Mouse (Mus musculus) urinary bladder, postnatal 36 days (tissue): ENCODE data around the gene Acot13.
"Not testable (repeated sequence)": the region's sequence is repeated elsewhere in the genome, so short reads cannot be mapped to it uniquely, and the experiment has no call there.

Source experiments
- DNase-seq, 2 experiments: peaks; one replicate each; pipeline ENCODE4 v3.0.0; 2022; ENCODE audit warnings: low spot score in 2 of 2, mixed read lengths in 1 of 2

The Acot13 gene

GRCm38 (mm10) chr13:24786014-24786490 lies 45.3 kb downstream of the Acot13 start:
- no peak for DNase-seq

- peak; percentile 34 to 43 for DNase-seq
Measured at GRCm38 (mm10) chr13:24781916-24782315, 49.4 kb downstream of the Acot13 start.

- DNase-seq: no peak
Measured at GRCm38 (mm10) chr13:24778706-24779380, 52.5 kb downstream of the Acot13 start.

- no peak for DNase-seq
Measured at GRCm38 (mm10) chr13:24778026-24778425, 53.3 kb downstream of the Acot13 start.

- peak; percentile 23 to 28 for DNase-seq
Measured at GRCm38 (mm10) chr13:24776146-24776844, 55.0 kb downstream of the Acot13 start.

- DNase-seq: not testable (repeated sequence)
Measured at GRCm38 (mm10) chr13:24771482-24771881, 59.9 kb downstream of the Acot13 start.
